Mouse (Mus musculus): Measurements from ENCODE around the gene Rac2. TPM values are rescaled to one million over a fixed set of nuclear protein-coding genes. Genes with fewer than 3 reads are reported as not detected.

Gene Rac2
- 2,065 TPM in 1 of 2 replicates, not detected in the other for polyA plus RNA-seq (2012; ENCODE audit: insufficient read depth, insufficient read length, low replicate concordance, missing spikeins)

DNA sequence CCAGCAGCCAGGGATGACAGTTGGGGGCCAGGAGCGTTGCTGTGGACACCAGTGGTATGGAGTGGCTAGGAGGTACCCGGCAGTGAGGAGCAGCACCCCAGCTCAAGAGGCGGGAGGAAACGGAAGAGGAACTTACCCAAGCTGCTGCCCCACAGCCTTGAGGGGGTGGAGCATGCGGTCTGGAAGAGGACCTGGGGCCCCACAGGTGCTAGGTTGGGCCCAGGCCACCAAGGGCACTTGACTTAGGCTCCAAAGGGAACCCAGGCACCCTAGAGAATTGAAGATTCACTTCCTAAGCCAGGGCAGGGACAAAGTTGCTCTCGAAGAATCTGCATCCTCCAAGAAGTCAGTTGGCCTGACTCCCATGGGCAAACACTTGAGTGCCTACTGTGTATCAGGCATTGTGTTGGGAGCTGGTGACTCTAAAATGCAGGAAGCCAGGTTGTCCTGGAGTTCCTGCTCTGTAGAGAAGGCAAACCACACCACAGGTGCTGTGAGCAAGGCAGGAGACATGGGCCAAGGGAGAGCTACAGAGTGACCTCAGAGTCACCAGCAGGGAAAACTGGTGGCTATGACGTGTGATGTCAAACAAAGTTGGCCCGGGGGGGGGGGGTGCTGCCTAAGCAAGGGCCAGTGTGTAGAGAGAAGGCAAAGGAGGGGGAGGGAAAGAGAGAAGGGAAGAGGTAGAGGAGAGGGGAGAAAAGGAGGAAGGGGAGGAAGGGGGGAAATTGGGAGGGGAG is at the start of gene Rac2:
Gene Rac2 (minus strand): TSS at position 126 of the 740 bp plus-strand sequence.
- peak within 1 kb of the TSS; percentile 15; the same call in 1 of the 2 replicates for H3K4me3 ChIP-seq (ENCODE audit: insufficient read depth, low read depth, low read length)
- 81% methylated on average over 8 of the region's 8 CpGs for WGBS
- H3K27ac ChIP-seq (ENCODE audit: insufficient read depth, low read depth, low read length), result no peak within 1 kb of the TSS
- H3K4me1 ChIP-seq (ENCODE audit: control insufficient read depth, insufficient read depth, low read length), result peaks cover 10% of the 10 kb centered on the region; the same call in 1 of the 2 replicates
- no peak for TF ChIP-seq CTCF (IDR thresholded peaks at IDR 0.05; ENCODE audit: insufficient read depth, low read depth, low read length)
- TF ChIP-seq POLR2A (IDR thresholded peaks at IDR 0.05; ENCODE audit: insufficient read depth, low read depth, low read length), result no peak

DNA sequence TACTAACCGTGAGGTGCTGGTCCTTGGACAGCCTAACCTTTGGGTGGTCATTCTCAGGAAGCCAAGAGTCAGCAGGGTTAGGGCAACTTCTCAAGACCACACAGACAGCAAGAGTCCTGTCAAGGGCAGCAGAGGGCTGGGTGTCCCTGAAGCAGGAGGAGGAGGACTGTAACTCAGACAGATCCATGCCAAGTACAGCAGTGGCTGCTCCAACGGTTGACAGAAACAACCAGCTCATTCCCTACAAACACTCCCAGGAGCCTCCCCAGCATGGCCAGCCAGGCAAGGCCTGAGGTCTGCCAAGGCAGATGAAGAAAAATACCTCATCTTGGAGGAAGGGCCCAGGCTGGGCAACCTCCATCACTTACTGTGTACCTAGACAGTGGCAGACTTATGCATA is 44.4 kb upstream of the Rac2 start:
- H3K4me3 ChIP-seq (ENCODE audit: insufficient read depth, low read depth, low read length), result no peak overlapping the region
- H3K27ac ChIP-seq (ENCODE audit: insufficient read depth, low read depth, low read length), result no peak overlapping the region
- WGBS, result 76% methylated on average over 2 of the region's 2 CpGs
- TF ChIP-seq POLR2A (IDR thresholded peaks at IDR 0.05; ENCODE audit: insufficient read depth, low read depth, low read length) (no peak), CTCF (IDR thresholded peaks at IDR 0.05; ENCODE audit: insufficient read depth, low read depth, low read length) (no peak)
- H3K4me1 ChIP-seq (ENCODE audit: control insufficient read depth, insufficient read depth, low read length), result peaks cover 15% of the 10 kb centered on the region

DNA sequence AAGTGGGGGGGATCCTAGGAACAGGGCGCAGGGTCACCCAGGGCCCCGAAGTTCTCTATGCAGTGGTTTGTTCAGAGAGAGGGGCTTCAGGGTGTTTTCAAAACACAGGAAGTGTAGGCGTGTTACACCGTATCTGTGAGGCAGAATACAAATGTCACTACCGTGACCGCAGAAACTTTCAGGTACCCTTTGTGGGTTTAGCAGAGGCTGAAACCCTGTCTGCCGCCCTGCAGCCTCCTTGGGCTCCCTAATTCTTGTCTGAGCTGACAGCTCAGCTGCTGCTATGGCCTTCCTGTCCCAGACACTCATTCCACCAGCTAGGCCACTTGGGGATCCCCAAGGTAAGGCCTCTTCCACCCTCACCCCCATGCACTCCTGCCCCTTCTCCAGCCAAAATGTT is 42.0 kb upstream of the Rac2 start:
- Histone ChIP-seq H3K4me1 (ENCODE audit: control insufficient read depth, insufficient read depth, low read length) (peaks cover 30% of the 10 kb centered on the region), H3K4me3 (ENCODE audit: insufficient read depth, low read depth, low read length) (no peak overlapping the region), H3K27ac (ENCODE audit: insufficient read depth, low read depth, low read length) (no peak overlapping the region)
- 97% methylated on average over 7 of the region's 7 CpGs for WGBS
- TF ChIP-seq POLR2A (IDR thresholded peaks at IDR 0.05; ENCODE audit: insufficient read depth, low read depth, low read length) (no peak), CTCF (IDR thresholded peaks at IDR 0.05; ENCODE audit: insufficient read depth, low read depth, low read length) (no peak)

DNA sequence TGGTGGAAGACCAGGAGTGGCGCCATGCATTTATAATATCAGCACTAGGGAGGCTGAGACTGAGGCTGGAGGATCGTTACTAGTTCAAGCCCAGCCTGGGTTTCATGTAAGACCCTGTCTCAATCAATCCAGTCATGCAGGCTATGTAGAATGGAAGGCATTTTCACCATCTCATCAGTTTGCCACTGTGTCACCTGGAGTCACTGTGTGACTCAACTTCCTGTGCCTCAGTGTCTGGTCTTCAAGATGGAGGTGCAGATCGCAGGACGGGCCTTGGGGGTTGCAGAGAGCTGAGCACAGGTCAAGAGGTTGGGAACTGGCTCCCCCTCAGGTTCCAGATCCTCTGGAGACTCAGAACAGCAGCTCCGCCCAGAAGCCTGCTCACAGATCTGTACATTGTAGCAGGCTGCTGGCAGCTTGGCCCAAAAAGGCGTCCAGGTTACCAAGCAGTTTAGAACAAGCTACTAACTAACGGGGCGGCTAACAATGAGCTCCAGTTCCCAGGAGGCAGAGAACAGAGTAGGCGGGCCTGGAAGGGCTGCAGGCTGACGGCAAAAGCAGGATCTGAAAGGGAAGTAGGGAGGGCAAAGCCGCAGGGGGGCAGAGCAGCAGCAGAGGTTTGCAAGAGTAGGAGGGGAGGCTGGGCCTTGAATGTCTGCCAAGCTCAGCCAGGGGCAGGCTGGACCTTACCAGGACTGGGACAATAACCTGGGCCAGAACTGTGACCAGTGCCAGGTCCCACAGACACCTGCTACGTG is 38.3 kb upstream of the Rac2 start:
- H3K4me1 ChIP-seq (ENCODE audit: control insufficient read depth, insufficient read depth, low read length), result peaks cover 56% of the 10 kb centered on the region
- H3K27ac ChIP-seq (ENCODE audit: insufficient read depth, low read depth, low read length), result peak overlapping the region; percentile 89
- no peak overlapping the region for H3K4me3 ChIP-seq (ENCODE audit: insufficient read depth, low read depth, low read length)
- WGBS, result 29% methylated on average over 12 of the region's 12 CpGs
- TF ChIP-seq POLR2A (IDR thresholded peaks at IDR 0.05; ENCODE audit: insufficient read depth, low read depth, low read length) (no peak), CTCF (IDR thresholded peaks at IDR 0.05; ENCODE audit: insufficient read depth, low read depth, low read length) (no peak)

DNA sequence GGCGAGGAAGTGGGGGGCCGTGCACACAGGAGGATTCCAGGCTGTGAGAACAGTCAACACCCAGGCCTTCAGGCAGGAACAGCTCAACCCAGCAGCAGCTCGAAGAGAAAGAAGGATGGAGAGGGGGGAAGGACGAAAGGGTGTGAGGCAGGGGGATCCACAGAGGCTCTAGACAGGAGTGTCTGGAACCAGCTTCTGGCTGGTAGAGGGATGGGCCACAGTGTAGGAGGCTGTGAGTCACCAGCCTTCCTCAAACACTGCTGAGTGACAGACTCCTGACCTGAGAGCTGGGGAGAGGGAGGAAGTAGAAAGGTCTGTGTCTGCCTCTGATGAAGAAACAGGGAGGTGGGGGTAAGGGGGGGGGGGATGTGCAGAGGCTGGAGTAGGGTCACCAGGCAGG is 34.9 kb upstream of the Rac2 start:
- Histone ChIP-seq H3K4me3 (ENCODE audit: insufficient read depth, low read depth, low read length) (no peak overlapping the region), H3K4me1 (ENCODE audit: control insufficient read depth, insufficient read depth, low read length) (peaks cover 73% of the 10 kb centered on the region), H3K27ac (ENCODE audit: insufficient read depth, low read depth, low read length) (peak overlapping the region; percentile 81)
- WGBS, result 29% methylated on average over 4 of the region's 4 CpGs
- TF ChIP-seq POLR2A (IDR thresholded peaks at IDR 0.05; ENCODE audit: insufficient read depth, low read depth, low read length), result no peak
- TF ChIP-seq CTCF (IDR thresholded peaks at IDR 0.05; ENCODE audit: insufficient read depth, low read depth, low read length), result no peak

DNA sequence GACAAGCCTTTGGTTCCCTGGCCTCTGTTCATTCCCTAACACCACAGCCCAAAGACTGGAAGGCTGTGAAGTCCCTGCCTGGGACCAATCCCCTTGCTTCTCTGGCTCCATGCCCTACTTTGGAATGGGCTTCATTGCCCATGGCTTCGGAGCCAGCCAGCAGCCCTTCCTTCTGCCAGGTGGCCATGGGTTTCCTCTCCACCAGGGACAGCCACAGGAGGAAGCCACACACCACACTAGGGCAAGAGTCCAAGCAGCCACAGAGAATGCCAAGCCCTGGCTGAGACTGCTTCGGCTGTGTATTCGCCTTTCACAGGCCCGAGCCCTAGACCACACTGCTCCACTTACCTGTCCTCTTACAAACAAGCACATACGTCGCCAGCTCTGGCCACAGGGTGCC is 33.5 kb upstream of the Rac2 start:
- TF ChIP-seq POLR2A (IDR thresholded peaks at IDR 0.05; ENCODE audit: insufficient read depth, low read depth, low read length) (no peak), CTCF (IDR thresholded peaks at IDR 0.05; ENCODE audit: insufficient read depth, low read depth, low read length) (no peak)
- 44% methylated on average over 6 of the region's 6 CpGs for WGBS
- Histone ChIP-seq H3K27ac (ENCODE audit: insufficient read depth, low read depth, low read length) (peak overlapping the region; percentile 69), H3K4me3 (ENCODE audit: insufficient read depth, low read depth, low read length) (no peak overlapping the region), H3K4me1 (ENCODE audit: control insufficient read depth, insufficient read depth, low read length) (peaks cover 61% of the 10 kb centered on the region)

DNA sequence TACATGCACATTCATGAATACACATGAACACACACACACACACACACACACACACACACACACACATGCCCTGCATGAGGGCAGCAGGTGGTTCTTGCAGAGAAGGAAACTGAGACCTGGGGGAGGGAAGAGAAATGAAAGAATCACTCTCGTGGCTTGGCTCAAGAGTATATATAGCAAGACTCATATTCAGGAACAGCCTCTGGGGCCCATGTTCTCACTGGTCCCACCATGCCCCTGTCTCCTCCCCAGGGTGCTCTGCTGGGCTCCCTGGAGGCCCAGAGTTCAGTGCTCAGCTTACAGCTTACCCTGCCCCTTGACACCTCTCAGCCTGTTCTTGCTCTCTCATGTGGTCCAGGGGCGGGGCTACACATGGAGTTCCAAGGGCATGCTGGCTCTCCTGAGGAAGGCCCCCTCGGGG is 32.8 kb upstream of the Rac2 start:
- Histone ChIP-seq H3K4me3 (ENCODE audit: insufficient read depth, low read depth, low read length) (no peak overlapping the region), H3K27ac (ENCODE audit: insufficient read depth, low read depth, low read length) (peak overlapping the region; percentile 69; the same call in 1 of the 2 replicates), H3K4me1 (ENCODE audit: control insufficient read depth, insufficient read depth, low read length) (peaks cover 55% of the 10 kb centered on the region)
- TF ChIP-seq POLR2A (IDR thresholded peaks at IDR 0.05; ENCODE audit: insufficient read depth, low read depth, low read length), result no peak
- TF ChIP-seq CTCF (IDR thresholded peaks at IDR 0.05; ENCODE audit: insufficient read depth, low read depth, low read length), result no peak
- WGBS, result 58% methylated on average over 3 of the region's 3 CpGs

DNA sequence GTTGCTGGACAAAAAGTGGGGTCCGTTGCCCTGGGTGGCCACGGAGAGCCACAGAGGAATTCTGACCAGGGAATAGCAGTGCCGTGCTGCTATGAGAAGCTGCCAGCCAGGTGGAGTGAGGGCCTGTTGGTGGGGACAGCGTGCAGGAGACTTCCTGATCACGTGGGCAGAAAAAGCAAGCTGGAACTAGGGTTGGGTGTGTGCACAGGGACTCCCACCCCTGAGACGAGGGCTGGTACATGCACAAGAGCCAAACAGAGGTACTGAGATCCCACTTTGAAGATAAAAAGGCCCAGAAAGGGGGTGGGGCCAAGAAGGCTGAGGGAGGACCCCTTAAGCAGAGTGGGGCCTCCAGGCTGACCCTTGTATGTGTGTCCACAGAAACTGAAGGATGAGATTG is 31.7 kb upstream of the Rac2 start:
- Histone ChIP-seq H3K4me3 (ENCODE audit: insufficient read depth, low read depth, low read length) (no peak overlapping the region), H3K4me1 (ENCODE audit: control insufficient read depth, insufficient read depth, low read length) (peaks cover 46% of the 10 kb centered on the region), H3K27ac (ENCODE audit: insufficient read depth, low read depth, low read length) (no peak overlapping the region)
- TF ChIP-seq CTCF (IDR thresholded peaks at IDR 0.05; ENCODE audit: insufficient read depth, low read depth, low read length) (no peak), POLR2A (IDR thresholded peaks at IDR 0.05; ENCODE audit: insufficient read depth, low read depth, low read length) (no peak)
- WGBS, result 85% methylated on average over 6 of the region's 6 CpGs

DNA sequence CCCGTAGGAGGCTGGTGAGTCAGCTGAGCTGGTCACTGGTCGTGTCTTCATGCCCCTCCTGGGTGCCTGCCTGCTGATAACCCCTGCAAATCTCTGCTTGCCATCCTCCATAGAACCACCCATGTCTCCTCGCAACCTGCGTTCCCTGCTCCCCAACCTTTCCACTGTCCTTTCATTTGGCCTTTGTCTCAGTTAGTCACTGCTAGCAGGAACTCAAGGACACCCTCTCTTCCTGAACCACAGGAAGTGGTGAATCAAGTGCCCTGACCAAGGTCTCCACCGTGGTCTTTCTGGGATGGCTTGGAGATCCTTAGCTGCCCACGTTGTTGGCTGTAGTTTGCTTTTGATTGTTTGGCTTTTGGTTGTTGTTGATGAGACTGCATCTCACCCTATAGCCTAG is 28.6 kb upstream of the Rac2 start:
- no peak overlapping the region for H3K27ac ChIP-seq (ENCODE audit: insufficient read depth, low read depth, low read length)
- 92% methylated on average over 6 of the region's 6 CpGs for WGBS
- H3K4me3 ChIP-seq (ENCODE audit: insufficient read depth, low read depth, low read length), result no peak overlapping the region
- H3K4me1 ChIP-seq (ENCODE audit: control insufficient read depth, insufficient read depth, low read length), result peaks cover 27% of the 10 kb centered on the region
- TF ChIP-seq POLR2A (IDR thresholded peaks at IDR 0.05; ENCODE audit: insufficient read depth, low read depth, low read length) (no peak), CTCF (IDR thresholded peaks at IDR 0.05; ENCODE audit: insufficient read depth, low read depth, low read length) (no peak)
